In the genomic region with DNA sequence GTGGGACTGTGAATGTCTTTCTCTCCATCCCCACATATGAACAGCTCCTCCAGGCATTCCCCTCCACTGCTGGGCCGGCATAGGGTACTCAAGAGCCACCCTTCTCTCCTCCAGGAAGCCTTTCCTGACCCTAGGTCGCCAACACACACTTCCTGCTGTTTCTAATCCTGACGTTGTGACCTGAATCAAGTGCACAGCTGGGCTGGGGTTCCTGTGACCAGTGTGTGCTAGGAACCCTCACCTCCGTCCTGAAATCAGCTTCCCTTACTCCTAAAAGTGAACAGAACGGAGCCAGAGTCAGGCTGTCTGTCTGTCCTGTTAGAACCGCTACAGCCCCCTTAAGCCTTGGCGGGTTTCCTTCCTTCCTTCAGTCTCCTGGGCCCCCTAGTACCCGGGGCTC, we compare ENCODE assay signal across 16 mouse cellular contexts. TPM values are rescaled to one million over a fixed set of nuclear protein-coding genes. Genes with fewer than 3 reads are reported as not detected.
DNase-seq lines count a peak whose midpoint lies in the region; ATAC-seq and TF ChIP-seq lines count a peak whose summit lies in the region.
"Had no signal": no experiment of that assay in that cellular context is flagged by ENCODE, and none has a peak within 500 bp of the region (broad histone marks: within the 10 kb centered on the region; RNA-seq: fewer than 3 reads in every experiment).

No protein-coding gene starts in this region.

- H3K79me2 ChIP-seq in myocyte (ENCODE audit: control insufficient read depth, insufficient read depth) = peaks cover 99% of the 10 kb centered on the region

- no peaks in the 10 kb centered on the region for H3K36me3 ChIP-seq in heart, embryonic 15.5 days
- no peaks in the 10 kb centered on the region for H3K36me3 ChIP-seq in myocyte (ENCODE audit: control insufficient read depth, insufficient read depth)
- no peaks in the 10 kb centered on the region for H3K36me3 ChIP-seq in hindbrain, embryonic 16.5 days (ENCODE audit: control insufficient read depth, insufficient read depth, low read length)
- H3K36me3 ChIP-seq: hindbrain, embryonic 12.5 days; liver, embryonic 15.5 days had no signal

- H3K4me1 ChIP-seq in heart, embryonic 15.5 days (replicated peaks) = peaks cover 98% of the 10 kb centered on the region
- H3K4me1 ChIP-seq in hindbrain, embryonic 16.5 days (ENCODE audit: control insufficient read depth, insufficient read depth, low read depth, low read length) = peaks cover 14% of the 10 kb centered on the region
- H3K4me1 ChIP-seq: liver, embryonic 15.5 days had no signal

- no peak overlapping the region for H3ac ChIP-seq in myocyte (ENCODE audit: control insufficient read depth, insufficient read length)

- H3K9ac ChIP-seq in heart, embryonic 15.5 days = 0 out of 2 replicates have a peak overlapping the region, but pooled peaks have one; percentile 14
- no peak overlapping the region for H3K9ac ChIP-seq in hindbrain, embryonic 16.5 days (ENCODE audit: low read depth, low read length)
- H3K9ac ChIP-seq: hindbrain, embryonic 12.5 days; liver, embryonic 15.5 days had no signal

- DNase-seq in gastrocnemius, adult 2 months = peak; percentile 13
- DNase-seq in gastrocnemius, postnatal 10 days = no peak
- no peak for DNase-seq in layer of hippocampus, adult 2 months (ENCODE audit: low spot score in 2 of 2)
- DNase-seq in layer of hippocampus, adult 9-11 months = no peak
- DNase-seq in adrenal gland, postnatal 4 days (ENCODE audit: low spot score in 2 of 2) = no peak
- DNase-seq: gastrocnemius, postnatal 36 days; lung, postnatal 36 days; thymus, adult 2 months had no signal

- WGBS in heart, embryonic 15.5 days = 32% methylated on average over 8 of the region's 8 CpGs
- WGBS in hindbrain, embryonic 16.5 days = 53% methylated on average over 8 of the region's 8 CpGs

- H3K4me3 ChIP-seq in gastrocnemius, adult 2 months = no peak overlapping the region
- H3K4me3 ChIP-seq in layer of hippocampus, adult 2 months = no peak overlapping the region
- no peak overlapping the region for H3K4me3 ChIP-seq in heart, embryonic 15.5 days
- H3K4me3 ChIP-seq in myocyte = no peak overlapping the region
- no peak overlapping the region for H3K4me3 ChIP-seq in hindbrain, embryonic 16.5 days (ENCODE audit: low read length)
- H3K4me3 ChIP-seq: hindbrain, embryonic 12.5 days; liver, embryonic 15.5 days had no signal

- no peak for ATAC-seq in heart, embryonic 15.5 days (replicated peaks; ENCODE audit: insufficient number of reproducible peaks, insufficient read depth, low FRiP score, low read depth)
- no peak for ATAC-seq in hindbrain, embryonic 16.5 days

- H3K9me3 ChIP-seq in heart, embryonic 15.5 days (replicated peaks) = no peaks in the 10 kb centered on the region
- no peaks in the 10 kb centered on the region for H3K9me3 ChIP-seq in hindbrain, embryonic 16.5 days (ENCODE audit: control insufficient read depth, low read length)
- H3K9me3 ChIP-seq: hindbrain, embryonic 12.5 days; liver, embryonic 15.5 days had no signal

- no peak overlapping the region for H3K27ac ChIP-seq in gastrocnemius, adult 2 months
- H3K27ac ChIP-seq in layer of hippocampus, adult 2 months = 0 out of 2 replicates have a peak overlapping the region, but pooled peaks have one; percentile 23
- H3K27ac ChIP-seq in heart, embryonic 15.5 days = peak overlapping the region; percentile 63
- no peak overlapping the region for H3K27ac ChIP-seq in hindbrain, embryonic 16.5 days (ENCODE audit: low read depth, low read length)
- H3K27ac ChIP-seq: hindbrain, embryonic 12.5 days; kidney, postnatal 0 days; liver, embryonic 15.5 days had no signal

- TF ChIP-seq CTCF in gastrocnemius, adult 2 months (IDR thresholded peaks at IDR 0.05) = no peak
- TF ChIP-seq CTCF in layer of hippocampus, adult 2 months (conservative IDR thresholded peaks at IDR 0.05) = no peak

- intact Hi-C loops in gastrocnemius, adult 2 months (cut with DNase I) = no loop called here

- no peak for TF ChIP-seq POLR2A in myocyte (IDR thresholded peaks at IDR 0.05; ENCODE audit: insufficient read length, low read depth)

- H3K27me3 ChIP-seq in heart, embryonic 15.5 days = no peaks in the 10 kb centered on the region
- no peaks in the 10 kb centered on the region for H3K27me3 ChIP-seq in myocyte (ENCODE audit: control insufficient read depth, insufficient read depth, insufficient read length)
- H3K27me3 ChIP-seq in hindbrain, embryonic 16.5 days (replicated peaks; ENCODE audit: control insufficient read depth, insufficient read depth, low read length) = peaks cover 3% of the 10 kb centered on the region

- H3K4me2 ChIP-seq in heart, embryonic 15.5 days = peak overlapping the region; percentile 29
- H3K4me2 ChIP-seq in myocyte (ENCODE audit: low read depth) = peak overlapping the region; percentile 97
- H3K4me2 ChIP-seq in hindbrain, embryonic 16.5 days (ENCODE audit: low read length) = no peak overlapping the region
- H3K4me2 ChIP-seq: hindbrain, embryonic 12.5 days; liver, embryonic 15.5 days; midbrain, embryonic 11.5 days had no signal

TF ChIP-seq in myocyte, 11 proteins besides CTCF, POLR2A, EP300 and RAD21:
- TF ChIP-seq TCF3 (IDR thresholded peaks at IDR 0.05; ENCODE audit: insufficient read length, low read depth) = no peak
- TF ChIP-seq SRF (IDR thresholded peaks at IDR 0.05; ENCODE audit: control insufficient read depth, insufficient read length, low read depth) = no peak
- TF ChIP-seq MYOG (IDR thresholded peaks at IDR 0.05; ENCODE audit: control insufficient read depth in 1 of 3, insufficient read depth in 1 of 3, insufficient read length in 2 of 3, low read depth in 2 of 3) = no peak
- TF ChIP-seq REST (IDR thresholded peaks at IDR 0.05; ENCODE audit: insufficient read depth, insufficient read length) = no peak
- TF ChIP-seq E2F4 (IDR thresholded peaks at IDR 0.05; ENCODE audit: insufficient read depth) = no peak
- no peak for TF ChIP-seq CEBPB (IDR thresholded peaks at IDR 0.05; ENCODE audit: insufficient read depth, poor library complexity, severe bottlenecking)
- no peak for TF ChIP-seq POLR2AphosphoS2 (IDR thresholded peaks at IDR 0.05; ENCODE audit: insufficient read length, low read depth)
- no peak for TF ChIP-seq MYOD1 (IDR thresholded peaks at IDR 0.05; ENCODE audit: control insufficient read depth in 1 of 3, insufficient read length in 2 of 3, low read depth in 2 of 3)
- no peak for TF ChIP-seq TCF12 (IDR thresholded peaks at IDR 0.05; ENCODE audit: insufficient read depth, poor library complexity, severe bottlenecking)
- TF ChIP-seq USF1 (IDR thresholded peaks at IDR 0.05; ENCODE audit: low read depth) = no peak
- TF ChIP-seq MAX (IDR thresholded peaks at IDR 0.05; ENCODE audit: low read depth) = no peak

RNA-seq across cellular contexts. Expression of gene Unc5b, which starts 7.6 kb away (rescaled TPM):
- total RNA-seq in gastrocnemius, adult 2 months (2021) = 1 to 10 TPM; 1.4 to 2.9 TPM
- 10 to 100 TPM; 12.1 to 20.3 TPM for total RNA-seq in gastrocnemius, postnatal 10 days (2021)
- total RNA-seq in layer of hippocampus, adult 2 months (2021) = 10 to 100 TPM; 10.7 to 11.2 TPM
- polyA plus RNA-seq in heart, embryonic 15.5 days (2015; fragmentation: Nextera tagmentation; extraction: Ambion mirVana) = 11.7 TPM in 2 replicates
- polyA plus RNA-seq in myocyte (2012; fragmentation: generic; extraction: Trizol) = 91.9 TPM
- polyA plus RNA-seq in hindbrain, embryonic 16.5 days (2015; fragmentation: Nextera tagmentation; extraction: Ambion mirVana) = 2.6 and 3.1 TPM in 2 replicates
- total RNA-seq in adrenal gland, postnatal 4 days (2021) = 10 to 100 TPM; 13.3 to 17.6 TPM
- total RNA-seq: neutrophil, adult 5-6 weeks had no signal

Comparison
In these comparisons a context has a peak if more than half of its experiments do, and no peak if none do; other contexts are left out.
1. H3K27ac ChIP-seq: peak in layer of hippocampus, adult 2 months (single experiment) and heart, embryonic 15.5 days (single experiment); none in gastrocnemius, adult 2 months (single experiment) and hindbrain, embryonic 16.5 days (single experiment).